Mouse (Mus musculus) erythroblast, adult 5-6 weeks (primary cell): ENCODE measurements around the gene Akr1b10. TPM values are rescaled to one million over a fixed set of nuclear protein-coding genes. Genes with fewer than 3 reads are reported as not detected.
"Not testable (repeated sequence)": the region's sequence is repeated elsewhere in the genome, so short reads cannot be mapped to it uniquely, and the experiment has no call there.

Experiments used
- ATAC-seq: replicated peaks from 2 replicates; pipeline ENCODE4 v1.8.0; 2016; ENCODE audit warnings: moderate number of reproducible peaks, mild to moderate bottlenecking, moderate TSS enrichment, inconsistent platforms; ENCODE audit not compliant: poor library complexity, low FRiP score, severe bottlenecking
- total RNA-seq, 2 experiments: library from RNA; stranded (forward) in 1 of 2; stranded (reverse) in 1 of 2; fragments of 150-400 nt in 1 of 2; fragments of 200-764, 138-1000 nt in 1 of 2; gene quantifications; 2 replicates each; pipeline versions ENCODE4 v1.2.3 to v1.2.4; 2015 to 2017; ENCODE audit warnings: low replicate concordance in 2 of 2

Gene Akr1b10
- total RNA-seq, 2 experiments from 2014 or later: 7.1 to 10.2 TPM

DNA sequence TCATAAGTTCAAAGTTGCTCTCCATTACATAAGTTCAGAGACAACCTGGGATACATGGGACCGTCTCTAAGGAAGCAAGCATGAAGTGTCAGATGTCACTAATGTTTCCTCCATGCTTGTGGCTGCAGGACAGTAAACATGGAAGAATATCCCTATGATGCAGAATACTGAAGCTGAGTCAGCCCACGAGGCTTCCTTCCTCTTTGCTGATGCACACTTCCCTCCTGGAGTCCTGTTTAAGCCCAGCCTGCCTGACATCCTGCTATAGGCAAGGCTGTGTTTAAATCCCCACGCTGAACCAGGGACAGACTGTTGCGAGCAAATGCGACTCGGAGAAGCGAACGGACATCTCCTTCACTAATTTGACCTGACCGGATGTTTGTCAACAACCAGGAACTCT is 16.0 kb upstream of the Akr1b10 start:
- ATAC-seq: no peak

DNA sequence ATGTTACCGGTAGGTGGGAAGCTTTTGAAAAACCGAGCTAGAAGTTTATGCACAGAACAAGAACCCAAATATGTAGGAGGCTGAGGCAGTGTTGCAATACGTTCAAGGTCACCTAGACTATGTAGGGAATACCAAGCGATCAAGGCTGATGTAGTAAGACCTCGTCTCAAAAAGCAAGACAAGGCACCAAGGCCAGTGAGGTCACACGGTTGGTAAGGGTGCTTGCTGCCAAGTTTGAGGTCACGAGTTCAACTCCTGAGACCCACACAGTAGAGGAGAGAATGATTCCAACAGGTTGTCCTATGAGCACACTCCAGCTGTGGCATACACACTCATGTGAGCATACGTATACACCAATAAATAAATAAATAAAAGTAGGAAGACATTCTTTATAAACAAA is 13.9 kb upstream of the Akr1b10 start:
- no peak for ATAC-seq

- ATAC-seq: peak; percentile 94
Measured at GRCm38 (mm10) chr6:34371700-34372351, 12.2 kb upstream of the Akr1b10 start.

DNA sequence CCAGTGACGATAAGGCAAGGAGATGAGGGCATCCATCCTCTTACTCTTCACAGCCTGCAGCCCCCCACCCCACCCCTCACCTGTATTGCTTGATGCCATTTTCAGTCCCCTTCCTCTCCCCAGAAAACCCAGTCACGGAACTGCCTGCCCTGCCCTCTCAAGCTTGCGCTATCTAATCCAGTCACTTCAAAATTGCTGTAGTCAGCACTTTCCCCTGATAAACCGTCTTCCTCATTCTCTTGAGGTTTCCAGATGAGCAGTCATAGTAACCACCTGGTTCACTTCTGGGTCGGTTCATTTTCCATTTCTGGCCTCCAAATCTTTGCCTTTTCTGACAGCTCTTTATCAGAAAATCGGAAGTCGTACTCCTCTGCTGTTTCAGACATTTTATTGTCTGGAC is 10.2 kb upstream of the Akr1b10 start:
- ATAC-seq: no peak

DNA sequence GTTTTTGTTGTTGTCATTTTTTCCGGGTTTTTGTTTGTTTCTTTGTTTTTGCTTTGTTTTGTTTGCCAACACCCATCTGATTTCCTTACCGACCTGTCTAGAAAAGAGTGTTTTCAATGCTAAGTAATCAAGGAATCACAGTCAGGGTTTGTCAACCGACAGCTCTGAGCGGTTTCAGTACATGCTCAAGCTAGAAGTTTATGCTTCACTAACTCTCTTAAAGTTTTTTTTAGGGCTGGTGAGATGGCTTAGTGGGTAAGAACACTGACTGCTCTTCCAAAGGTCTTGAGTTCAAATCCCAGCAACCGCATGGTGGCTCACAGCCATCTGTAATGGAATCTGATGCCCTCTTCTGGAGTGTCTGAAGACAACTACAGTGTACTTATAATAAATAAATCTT is 8.1 kb upstream of the Akr1b10 start:
- ATAC-seq: not testable (repeated sequence)

DNA sequence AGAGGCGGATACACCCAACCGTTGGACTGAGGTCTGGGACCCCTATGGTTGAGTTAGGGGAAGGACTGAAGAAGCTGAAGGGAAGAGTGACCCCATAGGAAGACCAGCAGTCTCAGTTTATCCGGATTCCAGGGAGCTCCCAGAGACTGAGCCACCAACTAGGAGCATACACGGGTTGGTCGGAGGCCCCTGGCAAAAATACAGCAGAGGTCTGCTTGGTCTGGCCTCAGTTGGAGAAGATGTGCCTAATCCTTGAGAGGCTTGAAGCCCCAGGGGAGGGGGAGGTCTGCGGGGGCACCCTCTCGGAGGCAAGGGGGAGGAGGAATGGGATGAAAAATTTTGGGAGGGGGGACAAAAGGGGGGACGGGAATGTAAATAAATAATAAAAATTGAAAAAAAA is 617 bp upstream of the Akr1b10 start:
- no peak for ATAC-seq

DNA sequence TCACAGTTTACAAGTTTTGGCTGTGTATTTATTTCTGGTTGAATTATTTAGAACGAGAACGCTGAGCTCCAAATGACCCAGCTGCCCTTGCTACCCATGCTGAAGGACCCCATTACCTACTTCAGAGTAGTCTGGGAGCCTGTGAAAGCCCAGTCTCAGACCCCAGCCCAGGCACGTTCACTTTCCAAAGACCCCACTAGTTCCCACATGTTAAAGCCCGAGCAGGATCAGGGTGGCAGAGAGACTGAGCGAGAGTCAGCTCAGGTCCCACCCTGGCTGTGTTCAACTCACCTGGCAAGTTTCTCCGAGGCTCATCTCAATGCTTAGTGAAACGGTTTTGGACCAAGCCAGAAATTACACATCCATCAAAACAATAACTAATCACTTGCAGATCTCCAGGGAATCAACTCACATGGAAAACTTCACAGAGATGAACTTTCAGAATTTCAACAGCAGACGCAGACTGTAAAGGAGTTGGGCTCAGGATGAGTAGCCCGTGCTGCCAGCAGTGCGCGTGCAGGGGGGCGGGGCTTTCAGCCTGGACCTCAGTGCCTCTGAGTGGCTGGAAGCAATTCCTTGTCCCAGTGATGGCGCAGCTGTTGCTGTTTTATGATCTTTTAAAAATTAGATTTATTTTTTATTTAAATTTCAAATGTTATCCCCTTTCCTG is 818 bp downstream of the Akr1b10 start:
- ATAC-seq: 0 out of 2 replicates have a peak, but pooled peaks have one; percentile 53

GRCm38 (mm10) chr6:34388420-34389156 is 4.6 kb downstream of the Akr1b10 start:
- ATAC-seq: no peak

DNA sequence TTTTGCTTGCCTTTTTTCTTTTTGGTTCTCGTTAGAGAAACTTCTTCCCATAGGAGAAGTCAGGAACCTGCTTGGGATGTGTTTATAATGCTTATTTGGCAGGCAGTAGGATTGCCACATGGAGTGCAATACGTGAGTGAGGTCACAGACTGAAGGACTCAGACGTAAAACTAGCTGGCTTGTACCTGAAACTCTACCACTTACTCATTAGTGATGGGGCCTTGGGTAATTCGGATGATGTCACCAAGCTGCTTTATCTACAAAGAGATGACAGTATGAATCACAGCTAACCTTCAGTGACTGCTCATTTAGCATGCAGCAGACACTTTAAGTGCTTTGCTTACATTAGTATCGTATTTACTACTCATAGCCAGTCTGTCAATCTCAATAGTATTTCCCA is 11.9 kb downstream of the Akr1b10 start:
- ATAC-seq: no peak

- ATAC-seq: no peak
Measured at GRCm38 (mm10) chr6:34398431-34398830, 14.4 kb downstream of the Akr1b10 start.

DNA sequence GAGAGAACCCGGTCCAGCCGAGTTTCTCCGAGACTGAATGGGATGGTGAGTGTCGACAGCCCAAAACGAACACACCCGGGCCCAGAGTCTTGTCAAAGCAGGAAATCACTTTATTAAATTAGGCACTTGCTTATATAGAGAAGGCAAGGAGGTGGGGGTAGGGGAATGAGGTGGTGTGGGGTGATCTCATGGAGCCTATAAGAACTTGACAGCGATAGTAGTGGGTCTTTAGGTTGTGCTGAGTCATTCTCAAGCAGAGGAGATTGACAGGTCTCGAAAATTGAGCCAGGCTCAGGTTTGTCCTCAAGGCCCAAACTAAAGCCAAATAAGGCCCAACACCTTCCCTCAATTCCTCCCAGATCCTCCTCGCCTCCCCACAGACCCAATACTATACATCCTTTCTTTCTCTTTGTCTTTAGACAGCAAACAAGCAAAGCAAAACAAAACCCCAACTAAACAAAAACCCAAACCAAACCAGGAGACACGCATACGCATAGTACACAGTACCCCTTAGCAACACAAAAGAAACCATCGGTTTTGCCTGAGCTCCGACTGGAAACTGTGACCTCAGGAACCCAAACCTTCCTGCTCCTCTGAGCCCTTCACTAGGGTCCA is 15.7 kb downstream of the Akr1b10 start:
- no peak for ATAC-seq

- ATAC-seq: no peak
Measured at GRCm38 (mm10) chr6:34400696-34401095, 16.7 kb downstream of the Akr1b10 start.

GRCm38 (mm10) chr6:34406746-34407145 is 22.7 kb downstream of the Akr1b10 start:
- ATAC-seq: no peak

- no peak for ATAC-seq
Measured at GRCm38 (mm10) chr6:34407403-34407802, 23.4 kb downstream of the Akr1b10 start.

GRCm38 (mm10) chr6:34412023-34412422 is 28.0 kb downstream of the Akr1b10 start, which contains the start of gene Akr1b7:
TSS of gene Akr1b7 (plus strand) at chr6:34412334.
- ATAC-seq: no peak

DNA sequence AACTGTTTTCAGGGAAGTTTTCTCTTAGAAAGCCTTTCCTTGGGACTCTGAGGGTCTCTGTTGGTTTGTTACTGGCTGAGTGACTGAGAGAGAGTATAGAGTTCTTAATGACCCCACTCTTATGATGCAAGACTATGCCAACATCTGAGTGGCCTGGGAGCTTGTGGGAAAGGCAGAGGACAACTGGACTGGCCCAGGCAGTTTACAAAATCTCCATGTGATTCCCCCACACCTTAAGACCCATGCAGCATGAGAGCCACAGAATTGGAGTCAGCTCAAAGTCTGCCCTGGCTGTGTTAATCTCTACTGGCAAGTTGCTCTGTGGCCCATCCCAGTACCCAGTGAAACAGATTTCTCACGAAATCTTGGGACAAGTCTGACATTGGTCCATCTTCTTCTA is 28.7 kb downstream of the Akr1b10 start:
- ATAC-seq: no peak

DNA sequence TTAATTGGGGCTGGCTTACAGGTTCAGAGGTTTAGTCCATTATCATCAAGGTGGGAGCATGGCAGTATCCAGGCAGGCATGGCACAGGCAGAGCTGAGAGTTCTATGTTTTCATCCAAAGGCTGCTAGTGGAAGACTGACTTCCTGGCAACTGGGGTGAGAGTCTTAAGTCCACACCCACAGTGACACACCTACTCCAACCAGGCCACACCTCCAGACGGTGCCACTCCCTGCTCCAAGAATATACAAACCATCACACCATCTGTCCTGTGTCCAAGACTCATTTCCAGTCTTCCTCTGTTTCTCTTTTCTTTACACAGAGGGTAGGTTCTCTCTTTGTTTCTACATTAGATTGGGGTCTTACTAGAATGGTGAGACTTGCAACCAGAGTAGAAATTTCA is 29.4 kb downstream of the Akr1b10 start:
- not testable (repeated sequence) for ATAC-seq

GRCm38 (mm10) chr6:34416521-34416920 is 32.5 kb downstream of the Akr1b10 start:
- ATAC-seq: no peak

DNA sequence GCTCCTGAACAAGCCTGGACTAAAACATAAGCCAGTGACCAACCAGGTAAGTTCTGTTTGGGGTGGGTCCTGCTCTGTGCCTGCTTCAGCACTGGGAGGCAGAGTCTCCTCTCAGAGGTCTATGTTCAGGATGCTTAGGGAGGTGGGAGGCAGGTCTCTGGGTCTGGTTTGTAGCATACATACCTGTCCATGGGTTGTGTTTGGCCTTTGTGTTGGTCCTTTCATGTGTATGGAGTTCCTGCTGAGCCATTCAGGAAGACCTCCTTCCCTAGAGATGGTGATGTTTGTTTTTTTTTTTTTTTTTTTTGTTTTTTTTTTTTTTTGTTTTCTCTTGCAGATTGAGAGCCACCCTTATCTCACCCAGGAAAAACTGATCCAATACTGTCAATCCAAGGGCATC is 35.1 kb downstream of the Akr1b10 start:
- ATAC-seq: no peak

DNA sequence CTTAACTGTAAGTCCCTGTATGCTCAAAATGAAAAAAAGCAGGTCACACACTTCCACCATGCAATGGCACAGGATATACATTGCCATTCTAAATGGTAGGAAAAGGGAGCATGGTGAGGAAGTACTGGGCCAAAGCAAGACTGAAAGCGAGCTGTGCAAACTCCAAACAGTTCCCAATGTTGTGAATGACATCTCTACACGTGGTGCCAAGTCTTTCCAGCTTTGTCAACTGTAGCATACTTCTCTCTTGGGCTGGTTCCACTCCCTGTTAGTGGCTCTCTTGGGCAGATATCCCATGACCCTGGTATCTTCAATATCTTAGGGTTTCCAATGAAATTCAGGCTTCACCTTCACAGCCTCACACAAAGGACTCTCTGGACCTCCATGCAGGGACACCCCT is 55.0 kb downstream of the Akr1b10 start:
- ATAC-seq: no peak
